Mouse (Mus musculus): ENCODE data around the gene Rgma.

- TF ChIP-seq POLR2A (IDR thresholded peaks at IDR 0.05; ENCODE audit: control insufficient read depth, low read depth, low read length) = no peak
- no peak for TF ChIP-seq CTCF (IDR thresholded peaks at IDR 0.05; ENCODE audit: control insufficient read depth, insufficient read depth, insufficient replicate concordance, low read depth, low read length)
Measured at GRCm38 (mm10) chr7:73420827-73421226, 45.5 kb downstream of the Rgma start.
